Mouse (Mus musculus) megakaryocyte, embryonic 14.5 days (primary cell): ENCODE results near the gene Cass4. TPM values are rescaled to one million over a fixed set of nuclear protein-coding genes. Genes with fewer than 3 reads are reported as not detected.
A peak's percentile ranks its signal among the peaks of the same experiment; 100 is the strongest.

Experiments
- H3K27me3 ChIP-seq: replicated peaks from 2 replicates; pipeline ENCODE3; 2012; ENCODE audit warnings: inconsistent platforms
- H3K36me3 ChIP-seq: replicated peaks from 2 replicates; pipeline ENCODE3; 2012; ENCODE audit warnings: low read length, inconsistent platforms, mixed read lengths
- H3K4me1 ChIP-seq: 2 replicates; pipeline ENCODE4 v1.6.1; 2012; ENCODE audit warnings: inconsistent platforms
- H3K4me3 ChIP-seq: replicated peaks from 2 replicates; pipeline ENCODE3; 2012; ENCODE audit warnings: moderate library complexity, mild to moderate bottlenecking, inconsistent platforms
- H3K9me3 ChIP-seq: 2 replicates; pipeline ENCODE4 v1.6.1; 2012; ENCODE audit warnings: inconsistent platforms
- FLI1 ChIP-seq: IDR thresholded peaks from 2 replicates; pipeline ENCODE4 v1.6.1; 2012; ENCODE audit warnings: low read length, inconsistent platforms, mixed read lengths
- GATA1 ChIP-seq: IDR thresholded peaks from 3 replicates; pipeline ENCODE4 v1.6.1; 2012; ENCODE audit warnings: mixed read lengths, low read length, inconsistent platforms, borderline replicate concordance
- polyA plus RNA-seq: library from polyadenylated mRNA; stranded (reverse); fragments of >175 nt; gene quantifications from 2 replicates; pipeline ENCODE4 v1.2.3, GENCODE M21; 2012; ENCODE audit warnings: low replicate concordance; ENCODE audit not compliant: insufficient read depth

Gene Cass4
- polyA plus RNA-seq, 1 experiment: 5.9 TPM

DNA sequence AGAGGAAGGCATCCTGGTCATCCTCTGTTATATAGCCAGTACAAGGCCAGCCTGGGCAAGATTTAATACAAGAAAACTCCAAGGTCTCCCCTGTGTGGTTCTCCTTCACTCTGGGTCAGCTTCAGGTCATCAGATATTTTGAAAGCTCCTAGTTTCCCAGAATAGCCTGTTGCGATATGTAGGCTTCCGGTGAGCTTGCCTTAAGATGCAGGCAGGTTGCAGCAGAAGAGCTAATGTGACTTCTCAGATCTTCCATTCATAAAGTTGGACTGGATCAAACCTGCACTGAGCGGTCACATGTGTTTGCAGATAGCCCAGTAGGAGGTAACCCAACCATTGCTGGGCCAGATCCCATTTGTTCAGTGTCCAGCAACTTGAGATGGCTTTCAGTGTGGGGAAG, 8.9 kb upstream of the Cass4 start:
- H3K36me3 ChIP-seq: peaks cover 41% of the 10 kb centered on the region

DNA sequence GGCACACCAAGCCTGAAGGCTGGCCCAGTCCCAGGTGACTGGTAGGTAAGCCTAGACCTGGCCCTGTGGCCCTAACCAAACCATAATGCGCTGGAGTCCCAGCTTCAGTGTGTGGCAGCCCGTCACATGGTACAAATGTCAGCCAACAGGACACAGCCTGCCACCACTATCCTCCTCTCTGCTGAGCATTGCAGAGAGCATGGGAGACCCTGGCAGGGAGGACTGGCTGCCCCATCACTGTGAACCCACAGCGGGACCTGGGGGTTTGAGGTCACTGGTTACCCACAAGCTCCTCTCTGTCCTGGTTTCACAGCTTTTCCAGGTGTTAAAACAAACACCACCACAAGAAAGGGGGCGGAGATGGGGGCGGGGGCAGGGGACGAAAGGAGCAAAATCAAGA, 3.3 kb upstream of the Cass4 start:
- H3K4me3 ChIP-seq: peak overlapping the region; percentile 46
- peaks cover 60% of the 10 kb centered on the region for H3K4me1 ChIP-seq
- peaks cover 7% of the 10 kb centered on the region for H3K36me3 ChIP-seq
- no peaks in the 10 kb centered on the region for H3K27me3 ChIP-seq
- H3K9me3 ChIP-seq: peaks cover 2% of the 10 kb centered on the region; the same call in 1 of the 2 replicates
- TF ChIP-seq FLI1: no peak
- no peak for TF ChIP-seq GATA1

More for the DNA sequence above, 8.9 kb upstream of the Cass4 start:
- Histone ChIP-seq H3K4me1 (peaks cover 44% of the 10 kb centered on the region), H3K27me3 (no peaks in the 10 kb centered on the region), H3K4me3 (no peak overlapping the region), H3K9me3 (peaks cover 2% of the 10 kb centered on the region; the same call in 1 of the 2 replicates)
- no peak for TF ChIP-seq FLI1
- TF ChIP-seq GATA1: no peak

DNA sequence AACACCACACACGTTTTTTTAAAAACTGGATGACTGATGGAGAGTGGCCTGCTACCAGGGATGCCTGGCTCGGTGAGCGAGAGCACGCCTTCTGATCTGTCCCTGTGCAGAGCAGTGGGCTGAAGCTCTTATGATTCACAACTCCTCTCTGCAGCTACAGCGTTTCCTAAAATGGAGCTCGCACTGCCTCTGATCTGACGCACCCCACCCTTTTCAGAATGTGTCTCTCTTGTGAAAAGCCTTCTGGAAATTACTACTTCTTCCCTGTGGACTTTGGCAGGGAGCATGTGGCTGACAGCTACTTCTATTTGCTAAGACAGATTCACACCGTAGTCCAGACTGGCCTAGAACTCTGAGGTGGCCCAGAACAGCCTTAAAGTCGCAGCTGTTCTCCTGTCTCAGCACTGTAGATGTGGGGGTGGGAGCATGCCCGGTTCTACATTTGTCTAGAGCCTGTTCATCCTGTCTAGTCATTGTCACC, 1.5 kb upstream of the Cass4 start:
- Histone ChIP-seq H3K9me3 (peaks cover 2% of the 10 kb centered on the region; the same call in 1 of the 2 replicates), H3K36me3 (peaks cover 22% of the 10 kb centered on the region), H3K4me1 (peaks cover 73% of the 10 kb centered on the region), H3K4me3 (peak overlapping the region; percentile 33), H3K27me3 (no peaks in the 10 kb centered on the region)
- TF ChIP-seq GATA1: no peak
- no peak for TF ChIP-seq FLI1

DNA sequence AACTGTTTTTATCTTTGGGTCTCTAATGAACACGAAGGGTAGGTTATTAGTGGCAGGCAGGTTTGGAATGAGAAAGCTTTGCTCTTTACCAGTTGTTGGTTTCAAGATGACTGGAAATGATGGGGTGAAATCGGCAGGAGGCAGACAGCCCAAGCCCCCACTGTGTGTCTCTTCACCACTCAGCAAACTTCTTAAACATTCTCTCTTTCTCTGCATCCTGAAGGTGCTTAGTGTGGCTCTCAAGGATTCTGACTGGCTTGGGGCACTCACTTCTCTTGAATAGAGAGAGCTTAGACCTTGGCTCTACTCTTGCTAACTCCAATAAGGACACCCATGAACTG, 428 bp downstream of the Cass4 start:
- Histone ChIP-seq H3K36me3 (peaks cover 35% of the 10 kb centered on the region), H3K4me1 (peaks cover 87% of the 10 kb centered on the region), H3K9me3 (no peaks in the 10 kb centered on the region), H3K4me3 (peak overlapping the region; percentile 94), H3K27me3 (no peaks in the 10 kb centered on the region)
- TF ChIP-seq GATA1: no peak
- no peak for TF ChIP-seq FLI1

DNA sequence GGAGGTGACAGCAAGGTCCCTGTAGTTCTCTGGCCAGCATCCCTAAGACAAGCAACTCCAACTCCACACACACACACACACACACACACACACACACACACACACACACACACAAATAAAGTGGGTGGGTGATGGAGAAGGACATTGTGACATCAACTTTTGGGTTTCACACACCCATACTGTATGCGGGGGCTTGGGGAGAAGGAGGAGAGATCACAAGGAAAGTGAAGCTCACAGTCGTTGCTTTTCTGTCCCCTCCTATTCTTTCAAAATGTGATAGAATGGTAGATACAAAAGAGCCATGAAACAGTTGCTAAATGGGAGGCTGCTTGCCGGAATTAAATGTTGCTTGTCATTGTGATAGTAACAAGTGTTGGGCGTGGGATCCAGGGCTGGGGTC, 1.1 kb downstream of the Cass4 start:
- Histone ChIP-seq H3K4me3 (peak overlapping the region; percentile 94), H3K36me3 (peaks cover 42% of the 10 kb centered on the region), H3K27me3 (no peaks in the 10 kb centered on the region), H3K4me1 (peaks cover 93% of the 10 kb centered on the region), H3K9me3 (no peaks in the 10 kb centered on the region)
- no peak for TF ChIP-seq FLI1
- no peak for TF ChIP-seq GATA1

DNA sequence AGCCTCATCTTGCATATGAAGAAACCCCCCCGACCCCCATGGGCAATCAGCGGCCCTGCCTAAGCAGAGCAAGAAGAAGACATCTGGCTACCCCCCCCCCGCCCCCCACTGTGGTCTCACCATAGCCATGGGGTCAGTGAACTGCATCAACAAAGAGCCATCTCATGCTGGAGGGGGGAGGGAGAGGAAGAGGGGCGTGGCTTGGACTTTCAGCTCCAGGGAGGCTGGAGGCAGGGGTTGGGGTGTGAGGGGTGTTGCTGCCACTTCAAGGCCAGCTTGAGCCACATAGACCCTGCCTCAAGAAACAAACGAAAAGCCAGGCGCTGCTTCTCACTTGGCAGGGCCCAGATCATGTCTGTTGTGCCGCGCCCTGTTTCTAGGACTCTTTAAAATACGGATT, 2.4 kb downstream of the Cass4 start:
- Histone ChIP-seq H3K27me3 (no peaks in the 10 kb centered on the region), H3K36me3 (peaks cover 49% of the 10 kb centered on the region), H3K4me3 (peak overlapping the region; percentile 94), H3K9me3 (no peaks in the 10 kb centered on the region), H3K4me1 (peaks cover 94% of the 10 kb centered on the region)
- no peak for TF ChIP-seq GATA1
- no peak for TF ChIP-seq FLI1

DNA sequence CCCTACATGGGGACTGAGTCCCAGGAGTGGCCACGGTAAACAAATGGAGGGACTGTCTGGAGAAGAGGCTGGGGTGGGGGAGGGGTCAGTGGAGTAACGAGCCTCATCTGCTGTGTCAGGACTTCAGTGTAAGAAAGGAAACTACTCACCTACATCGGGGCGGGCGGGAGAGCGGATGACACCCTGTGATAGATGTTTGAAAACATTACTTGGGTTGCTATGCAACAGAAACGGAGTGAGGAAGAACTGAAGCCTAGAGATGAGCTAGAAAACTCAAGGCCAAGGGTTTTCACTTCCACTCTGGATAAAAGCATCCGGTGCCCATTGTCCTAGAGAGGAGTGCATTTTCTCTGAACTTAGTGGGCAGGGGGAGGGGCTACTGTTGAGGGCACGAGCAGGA, 6.3 kb downstream of the Cass4 start:
- Histone ChIP-seq H3K36me3 (peaks cover 80% of the 10 kb centered on the region), H3K4me3 (peak overlapping the region; percentile 83), H3K9me3 (no peaks in the 10 kb centered on the region), H3K27me3 (no peaks in the 10 kb centered on the region), H3K4me1 (peaks cover 96% of the 10 kb centered on the region)
- TF ChIP-seq GATA1 (no peak), FLI1 (no peak)

DNA sequence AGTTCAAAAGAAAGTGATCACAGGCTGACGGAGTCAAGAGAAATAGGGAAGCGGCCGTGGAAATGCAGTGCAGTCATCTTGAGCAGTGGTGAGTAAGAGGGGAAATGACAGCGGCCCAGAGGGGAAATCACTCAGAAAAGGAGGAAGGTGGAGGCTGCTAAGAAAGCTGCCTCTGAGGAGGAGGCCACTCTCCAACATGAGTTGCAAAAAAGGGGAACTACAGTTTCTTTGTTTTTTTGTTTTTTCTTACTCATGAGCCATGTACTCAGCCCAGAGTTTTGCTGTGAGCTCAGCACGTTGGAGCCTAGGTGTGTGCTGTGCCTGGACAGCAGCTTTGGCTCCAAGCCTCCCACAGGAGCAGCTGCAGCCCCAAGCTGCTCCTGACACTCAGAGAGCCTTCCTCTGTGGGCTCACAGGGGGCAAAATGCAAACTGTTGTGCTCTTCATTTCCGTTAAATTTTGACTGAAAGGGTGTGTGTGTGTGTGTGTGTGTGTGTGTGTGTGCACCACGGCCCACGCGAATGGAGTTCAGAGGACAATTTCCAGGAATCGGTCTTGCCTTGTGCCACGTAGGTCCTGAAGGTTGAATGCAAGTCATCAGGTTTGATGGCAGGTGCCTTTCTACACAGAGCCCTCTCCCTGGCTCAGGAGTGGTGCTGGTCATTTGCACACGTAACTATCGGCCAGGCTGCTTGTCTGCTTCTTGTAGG, 7.7 kb downstream of the Cass4 start:
- Histone ChIP-seq H3K9me3 (no peaks in the 10 kb centered on the region), H3K27me3 (no peaks in the 10 kb centered on the region), H3K36me3 (peaks cover 81% of the 10 kb centered on the region), H3K4me3 (peak overlapping the region; percentile 88), H3K4me1 (peaks cover 96% of the 10 kb centered on the region)
- no peak for TF ChIP-seq FLI1
- TF ChIP-seq GATA1: no peak

DNA sequence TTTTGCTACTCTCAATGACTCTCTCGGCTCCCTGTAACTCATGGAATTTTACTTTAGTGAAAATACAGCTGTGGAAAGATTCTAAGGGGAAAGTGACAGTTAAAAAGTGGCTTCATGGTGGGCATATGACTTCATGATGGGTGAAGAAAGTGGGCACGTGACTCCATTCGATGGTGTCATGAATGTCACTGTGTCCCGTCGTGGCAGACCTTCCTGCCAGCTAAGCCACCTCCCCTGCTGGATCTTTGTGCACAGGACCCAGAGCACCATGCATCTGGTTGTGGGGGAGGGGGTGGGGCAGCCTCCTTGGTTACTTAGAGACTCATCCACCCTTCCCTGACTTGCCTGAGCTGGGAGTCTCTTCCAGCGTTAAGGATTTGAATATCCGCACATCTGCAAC, 10.6 kb downstream of the Cass4 start:
- Histone ChIP-seq H3K4me3 (peak overlapping the region; percentile 77), H3K36me3 (peaks cover 83% of the 10 kb centered on the region), H3K4me1 (peaks cover 97% of the 10 kb centered on the region), H3K9me3 (no peaks in the 10 kb centered on the region), H3K27me3 (no peaks in the 10 kb centered on the region)
- TF ChIP-seq FLI1 (no peak), GATA1 (no peak)

DNA sequence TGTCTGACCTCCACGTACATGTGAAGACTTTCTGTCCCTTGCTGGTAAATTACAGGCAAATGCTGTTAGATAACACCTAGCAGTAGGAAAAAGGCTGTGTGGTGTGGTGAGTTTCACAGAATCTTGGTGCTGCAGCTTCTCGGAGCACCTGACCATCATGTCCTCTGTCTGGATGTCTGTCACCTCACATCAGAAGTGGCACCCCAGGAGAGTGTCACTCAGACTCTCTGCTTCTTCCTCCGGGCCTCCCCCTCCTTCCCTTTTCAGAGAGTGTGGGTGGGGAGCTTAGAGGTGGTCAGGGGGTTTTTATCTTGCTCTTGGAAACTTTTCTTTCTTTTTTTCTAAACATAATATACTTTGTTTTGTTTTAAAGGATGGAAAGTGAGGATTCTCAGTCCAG, 11.4 kb downstream of the Cass4 start:
- Histone ChIP-seq H3K27me3 (no peaks in the 10 kb centered on the region), H3K36me3 (peaks cover 79% of the 10 kb centered on the region), H3K9me3 (no peaks in the 10 kb centered on the region), H3K4me3 (peak overlapping the region; percentile 69), H3K4me1 (peaks cover 97% of the 10 kb centered on the region)
- TF ChIP-seq FLI1 (no peak), GATA1 (no peak)

DNA sequence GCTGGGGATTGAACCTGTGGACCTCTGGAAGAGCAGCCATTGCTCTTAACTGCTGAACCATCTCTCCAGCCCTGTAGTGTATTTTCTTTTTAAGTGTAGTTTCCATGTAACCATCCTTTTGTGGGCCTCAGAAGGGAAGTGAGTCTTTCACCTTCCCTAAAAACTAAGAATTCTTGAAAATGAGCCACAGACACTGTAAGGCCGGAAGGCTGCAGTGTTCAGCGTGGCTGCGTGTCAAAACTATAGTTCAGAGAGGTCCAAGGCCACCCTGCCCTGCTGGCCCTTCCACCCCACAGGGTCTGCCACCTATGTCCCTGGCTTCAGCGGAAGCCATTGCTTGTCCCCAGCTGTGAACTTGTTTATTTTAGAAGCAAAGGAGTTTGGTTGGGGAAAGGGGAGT, 12.6 kb downstream of the Cass4 start:
- Histone ChIP-seq H3K36me3 (peaks cover 82% of the 10 kb centered on the region), H3K4me3 (peak overlapping the region; percentile 57), H3K27me3 (no peaks in the 10 kb centered on the region), H3K4me1 (peaks cover 100% of the 10 kb centered on the region), H3K9me3 (no peaks in the 10 kb centered on the region)
- TF ChIP-seq GATA1: no peak
- no peak for TF ChIP-seq FLI1
